Mouse (Mus musculus) large intestine, adult 2 months (tissue): ENCODE measurements at regions not wholly inside any gene's neighbourhood (a gene's known extent, or its start where the extent isn't known, plus 50 kb on each side); places are given as distances from the start of the nearest gene placed in this dataset.

Experiments
- DNase-seq: peaks from one replicate; pipeline ENCODE4 v3.0.0-alpha.2; 2012; ENCODE audit warnings: low read depth, low spot score
- WGBS: fragments of 180-500 bp; shearing (Covaris S2); methylation state at CpG from one replicate; pipeline ENCODE4 v1.1.7; 2018; 5-methylcytosine and 5-hydroxymethylcytosine counted together

- DNase-seq = no peak
These were observed 52.7 kb upstream of the Rab3gap2 start for GRCm38 (mm10) chr1:185151130-185151799.

DNA sequence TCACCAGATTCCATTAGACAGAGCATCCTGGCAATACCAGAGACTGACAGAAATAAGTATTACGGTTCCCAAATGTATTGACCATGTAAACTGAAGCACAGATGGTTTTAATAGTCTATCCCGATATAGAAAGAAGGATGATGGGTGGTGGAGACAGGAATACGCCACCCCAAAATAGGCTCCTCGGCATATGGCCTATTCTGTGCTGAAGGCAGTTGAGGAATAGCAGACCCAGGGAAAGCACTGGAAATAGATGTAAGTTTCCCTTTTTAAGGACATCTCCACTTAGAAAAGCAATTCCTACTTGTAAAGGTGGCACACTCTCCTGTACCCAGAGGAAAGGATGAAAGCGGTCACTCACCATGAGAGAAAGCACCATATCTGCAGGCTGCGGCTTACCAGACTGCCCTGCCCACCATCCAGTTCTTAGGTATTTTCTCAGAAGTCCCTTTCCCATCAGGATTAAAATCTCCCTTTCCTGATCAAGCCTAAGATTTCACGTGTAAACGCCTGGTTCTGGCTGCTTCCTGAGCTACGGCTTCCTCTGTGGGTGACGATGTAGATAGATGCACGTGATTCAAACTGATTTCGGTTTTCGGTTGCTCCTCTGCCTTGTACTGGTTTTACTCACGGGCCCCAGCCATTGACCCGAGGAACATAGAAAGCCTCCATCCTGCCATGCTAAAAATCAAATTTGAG, 53.3 kb upstream of the Rab3gap2 start:
- no peak for DNase-seq
- WGBS = 88% methylated on average over 15 of the region's 15 CpGs

More at GRCm38 (mm10) chr1:185151130-185151799, 52.7 kb upstream of the Rab3gap2 start:
- WGBS = 49% methylated on average over 11 of the region's 11 CpGs

DNA sequence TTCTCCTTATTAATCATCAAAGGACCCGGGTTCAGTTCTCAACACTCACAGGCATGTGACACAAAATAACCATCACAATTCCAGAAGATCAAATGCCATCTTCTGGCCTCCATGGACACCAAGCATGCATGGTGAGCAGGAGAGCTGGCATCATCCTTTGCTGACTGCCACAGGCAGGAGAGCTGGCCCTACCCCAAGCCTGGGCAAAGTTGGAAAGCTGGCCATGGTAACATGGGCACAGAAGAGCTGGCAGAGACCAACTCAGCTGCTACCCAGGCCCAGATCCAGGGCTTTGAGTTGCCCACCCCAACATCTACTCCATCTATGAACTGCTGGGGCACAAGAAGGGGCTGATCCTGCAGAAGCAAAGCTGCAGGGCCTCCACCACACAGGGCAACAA, 59.1 kb upstream of the Rab3gap2 start:
- no peak for DNase-seq
- 79% methylated on average over 1 of the region's 1 CpGs for WGBS

DNA sequence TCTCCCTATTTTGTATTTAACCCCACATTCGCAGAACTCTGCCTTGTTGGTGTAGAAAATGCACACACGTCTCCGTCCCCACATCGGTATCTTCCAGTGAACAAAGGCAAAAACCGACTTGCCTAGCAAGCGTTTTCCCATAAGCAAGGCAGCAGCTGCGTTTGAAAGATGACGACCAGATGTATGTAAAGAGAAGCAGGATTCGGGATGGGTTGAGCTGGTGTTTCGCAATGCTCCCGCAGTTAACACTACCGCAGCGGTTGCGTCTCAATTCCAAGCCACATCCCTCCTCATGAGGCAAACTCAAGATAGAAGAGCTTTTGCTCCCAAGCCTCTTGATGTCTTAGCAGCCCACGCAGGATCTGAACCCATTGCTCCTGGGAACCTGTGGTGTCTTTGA, 59.9 kb upstream of the Rab3gap2 start:
- WGBS = 79% methylated on average over 15 of the region's 15 CpGs
- DNase-seq = no peak

- WGBS = 71% methylated on average over 5 of the region's 5 CpGs
- DNase-seq = no peak
These were observed 63.6 kb upstream of the Rab3gap2 start for GRCm38 (mm10) chr1:185140317-185140716.

- DNase-seq = no peak
- WGBS = 67% methylated on average over 4 of the region's 4 CpGs
These were observed 75.7 kb upstream of the Rab3gap2 start for GRCm38 (mm10) chr1:185128209-185128608.

DNA sequence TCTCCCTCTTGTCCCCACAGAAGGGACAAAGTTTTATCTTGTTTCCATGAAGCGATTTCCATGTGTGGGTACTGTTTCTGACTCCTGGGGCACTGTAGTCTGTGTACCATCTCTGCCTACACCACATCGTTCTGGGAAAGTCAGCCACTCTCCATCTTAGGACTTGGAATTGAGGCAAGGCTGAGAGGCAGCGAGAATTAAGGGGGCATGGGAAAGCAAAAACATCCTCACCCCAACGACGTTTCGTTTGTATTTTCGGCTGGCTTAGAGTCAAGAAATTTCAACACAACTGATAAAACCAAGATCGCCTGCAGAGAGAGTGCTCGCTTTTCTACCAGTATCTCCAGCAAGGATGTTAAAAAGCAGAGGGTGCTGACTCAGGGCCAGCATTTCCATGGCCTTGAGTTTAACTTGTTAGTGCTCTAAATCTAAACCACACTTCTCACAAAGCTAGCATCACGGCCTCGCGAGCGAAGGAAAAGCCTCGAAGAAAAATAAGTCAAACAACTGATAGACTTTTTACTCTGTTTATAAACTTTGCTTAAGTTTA, 78.1 kb upstream of the Rab3gap2 start:
- DNase-seq = no peak
- WGBS = 42% methylated on average over 14 of the region's 14 CpGs

- no peak for DNase-seq
- 84% methylated on average over 2 of the region's 2 CpGs for WGBS
These were observed 82.4 kb upstream of the Rab3gap2 start for GRCm38 (mm10) chr1:185121552-185121951.

- 79% methylated on average over 2 of the region's 2 CpGs for WGBS
- DNase-seq = no peak
These were observed 83.5 kb upstream of the Rab3gap2 start for GRCm38 (mm10) chr1:185120416-185120815.

- 66% methylated on average over 5 of the region's 5 CpGs for WGBS
These were observed 86.2 kb upstream of the Rab3gap2 start for GRCm38 (mm10) chr1:185117711-185118110.

DNA sequence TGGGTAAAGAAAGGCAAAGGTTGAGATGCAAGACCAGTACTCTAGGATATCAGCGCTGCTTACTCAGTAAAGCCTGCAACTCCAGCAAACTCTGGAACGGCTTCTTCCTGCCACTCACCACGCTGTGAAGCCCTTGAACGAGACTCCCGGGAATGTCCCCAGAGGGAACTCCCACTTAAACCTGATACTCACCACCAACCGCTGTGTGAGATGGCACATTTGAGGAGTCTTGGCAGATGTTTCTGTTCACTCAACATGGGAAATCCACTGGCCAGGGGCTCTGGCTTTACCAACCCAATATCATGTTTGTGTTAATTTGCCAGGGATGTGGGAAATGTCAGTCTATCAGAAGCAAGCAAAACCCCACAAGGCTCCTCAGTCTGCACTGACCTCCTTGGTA, 90.2 kb upstream of the Rab3gap2 start:
- 76% methylated on average over 6 of the region's 6 CpGs for WGBS
- no peak for DNase-seq

More at GRCm38 (mm10) chr1:185117711-185118110, 86.2 kb upstream of the Rab3gap2 start:
- no peak for DNase-seq

DNA sequence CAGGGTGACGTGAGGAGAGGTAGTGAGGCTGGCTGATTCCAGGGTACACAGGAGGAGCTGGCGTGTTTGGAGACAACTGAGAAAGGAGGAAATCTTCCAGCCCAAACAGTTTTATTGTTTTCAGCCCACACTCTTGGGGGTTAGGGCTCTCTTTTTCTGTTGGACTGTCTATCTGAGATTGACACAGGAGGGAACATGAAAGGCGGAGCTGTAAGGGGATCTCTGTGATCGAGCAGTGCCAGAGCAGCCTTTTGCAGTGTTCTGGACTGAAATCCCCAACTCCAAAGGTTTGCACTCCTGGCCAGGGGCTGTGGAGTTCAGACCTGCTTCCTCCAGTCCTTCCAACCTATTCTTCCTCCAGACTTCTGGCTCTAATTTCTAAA, 91.9 kb upstream of the Rab3gap2 start:
- 54% methylated on average over 4 of the region's 4 CpGs for WGBS
- DNase-seq = no peak

DNA sequence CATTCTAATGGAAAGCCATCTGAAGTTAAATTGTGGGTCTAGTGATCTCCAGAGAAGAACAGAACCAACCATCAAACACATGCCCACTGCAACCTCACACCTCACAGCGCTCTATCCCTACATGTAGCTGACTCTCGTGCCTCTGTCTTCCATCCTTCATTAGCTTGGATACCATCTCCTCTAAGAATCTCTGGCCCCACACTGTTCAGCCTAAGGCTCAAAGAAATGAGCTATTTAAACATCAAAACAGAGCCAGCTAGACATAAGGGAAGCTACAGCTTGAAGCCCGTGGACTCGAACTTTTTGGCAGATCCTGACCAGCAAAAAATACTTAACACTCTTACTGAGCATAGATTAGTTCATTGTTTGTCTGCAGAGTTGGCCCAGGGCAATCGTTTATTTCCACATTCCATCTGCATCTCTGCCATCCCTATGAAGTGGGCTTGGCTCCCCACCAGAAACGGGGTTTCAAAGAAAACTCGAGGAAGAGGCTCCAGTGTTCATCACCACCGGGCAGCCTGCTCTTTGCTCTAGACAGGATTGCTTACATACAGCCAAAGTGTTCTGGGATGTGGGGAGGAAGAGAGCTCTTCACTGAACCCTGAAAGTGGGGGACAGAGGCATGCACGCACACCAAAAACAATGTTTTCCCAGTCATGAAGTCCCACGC, 92.4 kb upstream of the Rab3gap2 start:
- no peak for DNase-seq
- 66% methylated on average over 10 of the region's 10 CpGs for WGBS

GRCm38 (mm10) chr1:185104945-185105884, 98.7 kb upstream of the Rab3gap2 start:
- DNase-seq = no peak

GRCm38 (mm10) chr1:185103803-185104202, 100.1 kb upstream of the Rab3gap2 start:
- DNase-seq = no peak
- WGBS = 29% methylated on average over 4 of the region's 4 CpGs

More at GRCm38 (mm10) chr1:185104945-185105884, 98.7 kb upstream of the Rab3gap2 start:
- 83% methylated on average over 7 of the region's 7 CpGs for WGBS

DNA sequence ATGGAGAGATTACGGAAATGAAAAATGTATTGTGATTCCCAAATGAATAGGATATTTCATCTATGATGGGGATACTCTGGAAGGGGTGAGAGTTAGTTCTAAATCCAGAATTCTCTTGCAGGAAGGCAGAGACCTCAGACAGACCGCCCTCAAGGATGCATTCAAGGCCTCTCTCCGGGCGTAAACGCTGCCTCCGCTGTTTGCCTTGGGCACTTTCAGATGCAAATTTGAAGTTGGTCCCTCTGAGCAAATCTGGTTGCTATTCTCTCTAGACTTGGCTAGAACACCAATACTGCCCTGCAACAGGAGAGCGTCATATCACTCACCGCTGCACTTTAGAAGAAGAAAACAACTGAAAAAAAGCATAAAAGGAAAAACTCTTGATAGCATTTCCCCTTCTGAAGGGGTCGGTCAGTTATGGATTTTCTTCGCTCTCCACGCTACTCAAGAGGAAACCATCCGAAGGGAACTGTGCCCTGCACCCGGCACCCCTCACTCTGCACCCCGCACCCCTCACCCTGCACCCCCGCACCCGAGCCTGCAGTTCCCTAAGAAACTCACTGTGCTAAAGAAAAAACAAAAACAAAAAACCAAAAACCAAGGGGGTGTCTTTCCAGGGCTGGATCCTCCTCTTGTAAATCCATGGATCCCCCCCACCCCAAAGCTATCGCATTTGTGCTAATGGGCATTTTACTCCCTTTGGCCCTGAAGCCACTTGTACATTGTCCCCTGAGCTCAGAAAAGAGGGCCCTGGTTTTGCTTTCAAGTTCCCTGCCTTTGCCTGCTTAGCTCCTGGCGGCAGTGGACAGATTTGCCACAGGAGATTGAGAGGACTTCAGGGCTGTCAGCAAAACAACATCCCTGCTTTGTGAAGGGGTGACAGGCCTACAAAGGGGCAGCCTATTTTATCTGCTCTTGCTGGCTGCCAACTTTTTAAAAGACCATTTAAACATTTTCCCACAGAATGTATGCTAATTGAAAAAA, 99.9 kb upstream of the Mark1 start:
- WGBS = 78% methylated on average over 18 of the region's 18 CpGs
- DNase-seq = no peak

GRCm38 (mm10) chr1:185098195-185098974, 99.0 kb upstream of the Mark1 start:
- no peak for DNase-seq
- whole genome bisulfite sequencing = 43% methylated on average over 17 of the region's 17 CpGs

GRCm38 (mm10) chr1:185096741-185097140, 97.4 kb upstream of the Mark1 start:
- WGBS = 89% methylated on average over 4 of the region's 4 CpGs
- no peak for DNase-seq
